Mouse (Mus musculus): ENCODE measurements around the gene Dock2.

GRCm38 (mm10) chr11:34518566-34518965, 265.1 kb downstream of the Dock2 start:
- TF ChIP-seq POLR2A (IDR thresholded peaks at IDR 0.05; ENCODE audit: insufficient read depth, low read length): no peak
- TF ChIP-seq CTCF (IDR thresholded peaks at IDR 0.05; ENCODE audit: low read depth, low read length): no peak
